Mouse (Mus musculus) spleen, embryonic (tissue): ENCODE measurements around the gene Sgms1.

Experiments used
- CTCF ChIA-PET: fragments of 350-600 bp; sonication (Branson Sonifier 250); formaldehyde crosslinking; loops from one replicate; lab custom pipeline; 2022; lab: Charles Lee

Gene Sgms1

GRCm38 (mm10) chr19:32386556-32387402 is 2.7 kb downstream of the Sgms1 start:
- CTCF ChIA-PET = no interaction called here

GRCm38 (mm10) chr19:32383738-32384137 is 5.8 kb downstream of the Sgms1 start:
- CTCF ChIA-PET = no interaction called here

- CTCF ChIA-PET = no interaction called here
These were observed 8.0 kb downstream of the Sgms1 start for GRCm38 (mm10) chr19:32381511-32381961.

GRCm38 (mm10) chr19:32380748-32381147 is 8.8 kb downstream of the Sgms1 start:
- CTCF ChIA-PET = interaction anchor here (0.6 kb wide), 2 partner anchors 9 to 103 kb away, joined by 3 to 4 read pairs; partner anchors contain the start of gene Sgms1

DNA sequence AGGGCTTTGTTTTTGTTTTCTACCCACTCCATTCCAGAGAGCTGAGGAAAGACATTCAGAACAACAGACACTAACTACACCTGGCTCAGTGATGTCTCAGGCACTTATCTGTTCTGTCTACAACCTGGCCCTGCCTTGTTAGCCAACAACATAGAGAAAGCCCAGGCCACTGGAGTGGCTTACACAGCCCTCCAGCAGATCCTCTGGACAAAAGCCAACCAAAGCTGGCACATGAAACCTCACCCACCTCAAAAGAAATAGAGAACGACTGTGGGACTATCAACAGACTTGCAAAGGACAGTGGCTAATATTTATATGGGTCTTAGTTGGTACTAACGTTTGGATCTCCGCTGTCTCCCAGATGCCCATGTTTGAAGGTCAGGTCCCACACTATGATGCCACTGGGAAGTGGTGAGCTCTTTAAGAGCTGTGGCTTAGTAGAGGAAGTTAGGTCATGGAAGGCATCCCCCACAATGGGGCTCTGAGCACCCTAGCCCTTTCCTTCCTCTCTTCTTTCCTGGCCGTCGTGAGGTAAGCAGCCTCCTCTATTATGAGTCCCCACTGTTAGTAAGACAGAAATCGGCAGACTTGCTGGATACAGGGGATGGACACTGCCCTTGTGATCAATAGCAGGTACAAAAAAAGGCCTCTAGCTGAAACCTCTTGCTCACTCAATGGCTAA is 10.1 kb downstream of the Sgms1 start:
- CTCF ChIA-PET = no interaction called here

GRCm38 (mm10) chr19:32378581-32378980 is 10.9 kb downstream of the Sgms1 start:
- CTCF ChIA-PET = no interaction called here

DNA sequence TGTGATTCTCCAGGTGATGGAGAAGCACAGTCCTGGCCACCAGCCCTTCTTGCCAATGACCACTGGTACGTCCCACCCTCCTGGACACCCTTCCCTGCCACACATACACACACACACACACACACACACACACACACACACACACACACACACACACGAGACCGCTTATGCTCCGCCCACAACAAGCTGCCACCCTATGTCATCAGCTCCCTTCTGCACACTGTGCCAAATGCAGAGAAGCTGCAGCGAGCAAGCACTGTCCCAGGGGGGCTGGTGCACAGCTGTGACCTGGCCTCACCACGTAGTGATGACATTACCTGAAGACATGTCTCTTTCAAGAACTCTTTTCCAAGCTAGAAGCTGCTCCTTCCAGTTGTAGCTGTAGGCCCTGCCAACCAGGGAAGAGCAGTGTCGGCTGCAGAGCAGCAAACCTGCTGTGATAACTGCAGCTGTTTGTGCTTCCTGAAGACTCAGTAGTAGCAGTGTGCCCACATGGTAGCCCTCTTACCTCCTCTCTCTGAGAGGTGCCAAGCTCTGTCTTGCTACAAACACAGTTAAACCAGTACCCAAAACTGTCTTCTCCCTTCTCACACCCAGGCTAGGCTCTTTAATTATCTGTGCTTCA is 11.7 kb downstream of the Sgms1 start:
- CTCF ChIA-PET = no interaction called here

DNA sequence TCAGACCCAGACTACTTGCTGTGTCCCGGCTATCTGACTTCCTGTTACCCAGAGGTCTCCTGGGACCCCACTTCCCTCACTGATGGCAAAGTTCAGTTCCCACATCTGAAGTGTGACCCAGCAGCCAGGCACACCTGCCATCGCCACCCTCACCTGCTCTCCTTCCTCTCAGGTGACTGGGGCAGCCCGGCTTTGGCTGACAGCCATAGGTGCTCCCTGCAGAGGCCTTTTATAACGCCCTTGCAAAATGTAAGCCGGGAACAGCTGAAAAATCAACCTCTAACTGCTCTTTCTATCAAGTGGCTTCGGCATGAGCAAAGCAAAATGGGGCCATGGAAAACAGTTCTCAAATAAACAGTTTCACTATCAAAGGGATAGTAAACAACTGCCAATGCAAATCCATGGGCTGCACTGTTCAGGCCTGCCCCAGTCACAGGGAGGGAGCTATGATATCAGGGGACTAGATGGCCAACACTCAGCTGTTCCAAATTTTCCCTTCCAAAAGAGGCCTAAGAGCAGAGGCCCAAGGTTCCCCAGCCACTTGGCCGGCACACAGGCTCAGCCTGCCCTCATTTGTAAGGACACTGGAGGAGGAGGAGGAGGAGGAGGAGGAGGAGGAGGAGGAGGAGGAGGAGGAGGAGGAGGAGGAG is 12.5 kb downstream of the Sgms1 start:
- CTCF ChIA-PET = interaction anchor here (0.5 kb wide), 1 partner anchor 192 kb away, joined by 9 read pairs; no protein-coding TSS in a partner anchor

GRCm38 (mm10) chr19:32376054-32376453 is 13.5 kb downstream of the Sgms1 start:
- CTCF ChIA-PET = no interaction called here

DNA sequence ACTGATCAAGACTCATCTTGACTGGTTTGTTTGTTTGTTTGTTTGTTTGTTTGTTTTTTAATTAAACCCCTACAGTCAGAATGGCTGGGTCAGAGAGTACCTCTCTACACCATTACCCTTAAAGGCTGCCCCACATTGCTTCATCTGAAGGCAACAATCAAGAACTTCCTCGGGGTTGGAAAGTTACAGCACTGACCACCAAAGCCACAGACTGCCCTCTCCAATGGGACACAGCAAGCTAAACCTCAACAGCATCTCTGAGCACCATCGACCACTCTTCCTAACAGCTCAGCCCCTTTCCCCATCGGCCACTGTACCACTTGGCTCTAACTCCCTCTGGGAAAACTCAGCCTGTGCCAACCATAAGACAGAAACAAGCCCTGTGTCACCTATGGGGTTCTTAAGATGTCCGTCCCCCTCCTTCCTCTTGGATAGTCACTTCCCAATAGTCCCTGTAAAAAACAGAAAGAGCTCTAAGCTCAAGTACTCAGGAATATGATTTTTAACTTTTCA is 14.0 kb downstream of the Sgms1 start:
- CTCF ChIA-PET = no interaction called here

DNA sequence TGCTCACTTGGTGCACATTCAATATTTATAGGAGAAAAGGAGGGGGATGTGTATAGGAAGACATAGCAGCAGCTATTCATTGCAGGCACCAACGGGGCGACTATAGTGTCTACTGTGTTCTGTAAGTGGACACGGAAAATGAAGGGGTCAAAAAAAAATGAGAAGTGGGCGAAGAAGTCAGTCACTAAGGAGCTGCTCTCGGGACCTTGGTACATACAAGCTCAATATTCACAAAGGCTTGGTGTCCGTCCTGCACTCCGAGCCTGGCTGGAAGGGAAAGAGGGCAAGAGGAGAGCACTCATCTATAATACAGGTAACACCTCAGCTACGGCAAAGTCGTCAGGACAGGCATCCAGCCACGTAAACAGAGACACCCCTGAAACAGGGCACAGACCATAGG is 14.8 kb downstream of the Sgms1 start:
- CTCF ChIA-PET = no interaction called here

DNA sequence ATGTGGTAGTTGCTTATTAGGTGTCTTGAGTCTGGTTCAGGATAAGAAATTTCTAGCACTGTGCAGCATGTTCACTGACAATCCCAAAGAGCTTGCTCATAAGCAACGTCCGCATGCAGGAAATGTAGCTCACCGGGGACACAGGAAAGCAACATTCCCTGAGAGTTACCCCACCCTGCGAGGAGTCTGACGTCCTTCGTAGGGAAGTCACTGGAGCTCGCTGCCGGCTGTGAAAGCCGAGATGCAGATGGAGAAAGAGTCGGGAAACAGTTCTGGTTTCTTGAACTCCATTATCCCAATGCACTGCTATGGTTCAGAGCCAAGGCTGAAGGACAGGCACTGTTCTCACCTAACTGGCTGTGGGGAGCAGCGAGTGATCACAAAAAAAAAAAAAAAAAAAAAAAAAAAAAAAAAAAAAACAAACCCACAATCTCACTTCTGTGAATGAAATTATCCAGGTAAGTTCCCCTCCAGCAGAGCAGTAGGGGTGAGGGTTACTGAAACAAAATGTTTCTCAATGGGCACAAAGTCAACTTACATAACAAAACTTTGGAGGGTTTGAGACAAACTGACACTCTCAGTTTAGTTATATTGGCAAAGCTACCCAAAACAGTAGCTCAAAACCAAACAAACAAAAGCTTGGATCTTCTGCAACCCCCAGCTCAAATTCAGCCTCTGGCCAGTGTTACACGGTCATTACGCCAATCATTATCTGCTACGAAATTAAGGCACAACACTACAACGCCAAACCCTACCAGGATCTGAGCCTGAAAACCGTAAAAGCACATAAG is 15.5 kb downstream of the Sgms1 start:
- CTCF ChIA-PET = no interaction called here

- CTCF ChIA-PET = interaction anchor here (0.5 kb wide), 1 partner anchor 249 kb away, joined by 3 read pairs; no protein-coding TSS in a partner anchor
These were observed 17.1 kb downstream of the Sgms1 start for GRCm38 (mm10) chr19:32372373-32372772.

- CTCF ChIA-PET = no interaction called here
These were observed 22.2 kb downstream of the Sgms1 start for GRCm38 (mm10) chr19:32367333-32367732.

DNA sequence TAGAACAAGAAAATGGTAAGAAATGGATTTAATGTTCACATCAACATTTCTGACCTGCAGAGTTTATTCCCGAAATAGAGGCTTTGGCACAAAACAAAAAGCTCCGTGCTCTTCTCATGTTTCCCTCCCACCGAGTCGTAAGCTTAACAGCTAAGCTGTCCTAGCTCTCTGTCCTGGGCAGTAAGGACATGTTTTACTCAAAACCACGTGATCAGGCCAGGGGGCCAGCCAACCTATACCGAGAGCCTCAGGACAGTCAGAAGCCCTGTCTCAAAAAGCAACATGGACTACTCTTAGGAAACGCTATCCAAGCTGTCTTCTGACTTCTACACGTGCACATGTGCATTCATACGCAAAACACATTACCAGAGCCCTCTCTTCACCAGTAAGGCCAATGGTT is 23.1 kb downstream of the Sgms1 start:
- CTCF ChIA-PET = no interaction called here

DNA sequence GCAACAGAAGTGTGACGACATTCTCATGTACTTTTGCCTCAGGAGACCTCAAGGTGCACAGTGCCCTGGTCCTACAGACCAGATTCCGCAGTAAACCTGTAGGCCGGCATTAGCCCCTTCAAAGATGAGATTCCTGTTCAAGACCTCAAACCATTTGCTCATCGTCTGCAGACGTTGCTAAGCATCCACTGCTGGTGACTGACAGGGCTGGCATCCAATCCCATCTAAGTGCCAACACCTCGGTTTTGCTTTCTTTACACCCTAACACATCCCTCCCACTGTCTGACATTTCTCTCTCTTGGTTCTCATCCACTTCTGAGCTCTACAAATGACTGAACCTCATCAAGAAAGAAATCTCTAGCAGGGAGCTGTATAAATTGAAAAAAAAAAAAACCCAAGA is 24.4 kb downstream of the Sgms1 start:
- CTCF ChIA-PET = interaction anchor here (0.7 kb wide), 1 partner anchor 32 kb away, joined by 13 read pairs; no protein-coding TSS in a partner anchor

DNA sequence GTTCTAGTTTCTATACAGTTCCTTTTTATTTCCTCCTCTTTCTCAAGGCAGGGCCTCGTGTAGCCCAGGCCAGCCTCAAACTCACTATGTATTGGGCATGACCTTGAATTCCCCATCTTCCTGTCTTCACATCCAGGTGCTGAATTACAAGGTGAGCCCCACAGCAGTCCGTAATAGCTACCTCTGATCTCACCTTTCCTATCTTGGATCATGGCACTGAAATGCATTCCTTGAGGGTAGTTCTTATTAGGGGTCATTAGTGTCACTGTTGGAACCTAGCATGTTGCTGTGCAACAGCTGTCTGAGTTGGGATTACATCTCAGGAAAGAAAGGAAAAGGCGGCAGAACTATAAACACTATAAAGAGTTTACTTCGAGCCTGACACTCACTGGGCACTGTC is 25.9 kb downstream of the Sgms1 start:
- CTCF ChIA-PET = no interaction called here

DNA sequence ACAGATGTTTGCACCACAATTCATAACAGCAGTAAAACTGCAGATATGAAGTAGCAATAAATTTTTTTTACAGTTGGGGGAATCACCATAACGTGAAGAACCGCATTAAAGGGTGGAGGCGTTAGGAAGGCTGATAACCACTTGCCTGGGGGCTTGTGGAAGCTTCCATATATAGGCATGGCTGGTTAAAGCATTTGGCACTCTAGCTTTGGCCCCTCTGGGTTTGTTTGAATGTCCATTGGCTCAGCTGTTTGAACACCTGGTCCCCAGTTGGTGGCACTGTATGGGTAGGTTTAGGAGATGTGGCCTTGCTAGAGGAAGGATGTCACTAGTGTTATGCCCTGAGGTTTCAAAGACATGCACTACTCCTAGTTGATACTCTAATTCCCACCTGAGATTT is 27.0 kb downstream of the Sgms1 start:
- CTCF ChIA-PET = interaction anchor here (0.9 kb wide), 1 partner anchor 78 kb away, joined by 3 read pairs; no protein-coding TSS in a partner anchor

DNA sequence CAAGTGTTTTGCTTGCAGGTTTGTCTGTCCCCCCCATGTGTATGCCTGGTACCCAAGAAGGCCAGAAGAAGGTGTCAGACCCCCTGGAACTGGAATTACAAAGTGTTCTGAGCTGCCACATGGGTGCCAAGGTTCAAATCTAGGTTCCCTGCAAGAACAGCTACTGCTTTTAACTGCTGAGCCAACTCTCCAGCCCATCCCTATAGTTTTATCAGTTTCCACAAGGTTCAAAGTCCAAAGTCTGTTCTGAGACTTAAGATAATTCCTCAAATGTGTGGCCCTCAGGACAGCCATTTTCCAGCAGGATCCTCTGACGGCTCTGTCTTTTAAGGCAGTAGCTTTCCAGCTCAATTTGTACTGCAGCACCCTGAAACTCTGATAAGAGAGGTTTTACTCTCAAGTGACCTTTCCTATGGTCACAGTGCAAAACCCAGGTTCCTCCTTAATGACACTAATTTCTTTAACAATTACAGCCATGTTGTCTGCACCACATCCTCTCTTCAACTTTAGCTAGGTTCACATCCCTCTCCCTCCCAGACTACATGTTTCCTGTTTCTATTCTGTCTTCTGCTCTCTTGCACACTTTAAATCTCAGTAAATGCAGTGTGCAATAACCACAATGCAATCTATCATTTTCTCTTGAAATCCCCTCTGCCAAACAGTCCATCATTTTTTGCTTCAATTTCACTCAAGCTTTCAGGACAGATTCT is 28.4 kb downstream of the Sgms1 start:
- CTCF ChIA-PET = interaction anchor here (0.5 kb wide), 1 partner anchor 131 kb away, joined by 3 read pairs; no protein-coding TSS in a partner anchor

GRCm38 (mm10) chr19:32360546-32360945 is 29.0 kb downstream of the Sgms1 start:
- CTCF ChIA-PET = no interaction called here
